Mouse (Mus musculus): Measurements from ENCODE around the gene Spata45. TPM values are rescaled to one million over a fixed set of nuclear protein-coding genes. Genes with fewer than 3 reads are reported as not detected.

Spata45 gene
- polyA plus RNA-seq, 1 experiment from 2014 or later: not detected

- Histone ChIP-seq H3K4me2 (ENCODE audit: low read length) (no peak overlapping the region), H3K27ac (ENCODE audit: low read length) (no peak overlapping the region), H3K36me3 (ENCODE audit: control insufficient read depth, insufficient read depth) (no peaks in the 10 kb centered on the region), H3K4me3 (replicated peaks; ENCODE audit: low read length) (no peak overlapping the region), H3K4me1 (replicated peaks; ENCODE audit: control insufficient read depth, insufficient read depth, low read length) (no peaks in the 10 kb centered on the region), H3K27me3 (replicated peaks; ENCODE audit: control insufficient read depth, insufficient read depth, low read length) (no peaks in the 10 kb centered on the region), H3K9ac (replicated peaks; ENCODE audit: low read depth, low read length) (no peak overlapping the region), H3K9me3 (ENCODE audit: control insufficient read depth, low read length) (no peaks in the 10 kb centered on the region)
- 86% methylated on average over 7 of the region's 7 CpGs for WGBS
- no peak for ATAC-seq
Observed at GRCm38 (mm10) chr1:191086304-191086878, 50.0 kb downstream of the Spata45 start.

- no peaks in the 10 kb centered on the region for H3K9me3 ChIP-seq (ENCODE audit: control insufficient read depth, low read length)
- no peaks in the 10 kb centered on the region for H3K27me3 ChIP-seq (replicated peaks; ENCODE audit: control insufficient read depth, insufficient read depth, low read length)
- ATAC-seq: no peak
- H3K4me1 ChIP-seq (replicated peaks; ENCODE audit: control insufficient read depth, insufficient read depth, low read length): no peaks in the 10 kb centered on the region
- no peak overlapping the region for H3K4me3 ChIP-seq (replicated peaks; ENCODE audit: low read length)
- H3K4me2 ChIP-seq (ENCODE audit: low read length): no peak overlapping the region
- H3K27ac ChIP-seq (ENCODE audit: low read length): no peak overlapping the region
- no peaks in the 10 kb centered on the region for H3K36me3 ChIP-seq (ENCODE audit: control insufficient read depth, insufficient read depth)
- 80% methylated on average over 8 of the region's 8 CpGs for WGBS
- no peak overlapping the region for H3K9ac ChIP-seq (replicated peaks; ENCODE audit: low read depth, low read length)
Observed at GRCm38 (mm10) chr1:191086960-191087359, 50.5 kb downstream of the Spata45 start.

GRCm38 (mm10) chr1:191087955-191088354, 51.5 kb downstream of the Spata45 start:
- H3K4me3 ChIP-seq (replicated peaks; ENCODE audit: low read length): no peak overlapping the region
- WGBS: 87% methylated on average over 5 of the region's 5 CpGs
- H3K4me1 ChIP-seq (replicated peaks; ENCODE audit: control insufficient read depth, insufficient read depth, low read length): no peaks in the 10 kb centered on the region
- no peak overlapping the region for H3K9ac ChIP-seq (replicated peaks; ENCODE audit: low read depth, low read length)
- ATAC-seq: no peak
- H3K4me2 ChIP-seq (ENCODE audit: low read length): no peak overlapping the region
- H3K27ac ChIP-seq (ENCODE audit: low read length): no peak overlapping the region
- no peaks in the 10 kb centered on the region for H3K27me3 ChIP-seq (replicated peaks; ENCODE audit: control insufficient read depth, insufficient read depth, low read length)
- H3K9me3 ChIP-seq (ENCODE audit: control insufficient read depth, low read length): no peaks in the 10 kb centered on the region
- no peaks in the 10 kb centered on the region for H3K36me3 ChIP-seq (ENCODE audit: control insufficient read depth, insufficient read depth)

- Histone ChIP-seq H3K9me3 (ENCODE audit: control insufficient read depth, low read length) (no peaks in the 10 kb centered on the region), H3K27ac (ENCODE audit: low read length) (no peak overlapping the region), H3K4me3 (replicated peaks; ENCODE audit: low read length) (no peak overlapping the region), H3K9ac (replicated peaks; ENCODE audit: low read depth, low read length) (no peak overlapping the region), H3K4me1 (replicated peaks; ENCODE audit: control insufficient read depth, insufficient read depth, low read length) (no peaks in the 10 kb centered on the region), H3K36me3 (ENCODE audit: control insufficient read depth, insufficient read depth) (no peaks in the 10 kb centered on the region), H3K4me2 (ENCODE audit: low read length) (no peak overlapping the region), H3K27me3 (replicated peaks; ENCODE audit: control insufficient read depth, insufficient read depth, low read length) (no peaks in the 10 kb centered on the region)
- ATAC-seq: no peak
- WGBS: 86% methylated on average over 6 of the region's 6 CpGs
Observed at GRCm38 (mm10) chr1:191089355-191089754, 52.9 kb downstream of the Spata45 start.

- WGBS: 89% methylated on average over 8 of the region's 8 CpGs
- H3K27me3 ChIP-seq (replicated peaks; ENCODE audit: control insufficient read depth, insufficient read depth, low read length): 0 out of 2 replicates have a peak, but pooled peaks cover 1% of the 10 kb centered on the region
- ATAC-seq: no peak
- H3K9ac ChIP-seq (replicated peaks; ENCODE audit: low read depth, low read length): no peak overlapping the region
- no peaks in the 10 kb centered on the region for H3K4me1 ChIP-seq (replicated peaks; ENCODE audit: control insufficient read depth, insufficient read depth, low read length)
- H3K4me3 ChIP-seq (replicated peaks; ENCODE audit: low read length): no peak overlapping the region
- H3K36me3 ChIP-seq (ENCODE audit: control insufficient read depth, insufficient read depth): no peaks in the 10 kb centered on the region
- no peaks in the 10 kb centered on the region for H3K9me3 ChIP-seq (ENCODE audit: control insufficient read depth, low read length)
- H3K27ac ChIP-seq (ENCODE audit: low read length): no peak overlapping the region
- no peak overlapping the region for H3K4me2 ChIP-seq (ENCODE audit: low read length)
Observed at GRCm38 (mm10) chr1:191092050-191092449, 55.6 kb downstream of the Spata45 start.

Other genes starting within 250 kb of the Spata45 start
- 31.9 and 32.7 TPM in 2 replicates for gene Rps6kc1, start 124.9 kb upstream of the Spata45 start, polyA plus RNA-seq (2015; fragmentation: Nextera tagmentation; extraction: Ambion mirVana)
- gene Angel2, start 111.5 kb upstream of the Spata45 start, polyA plus RNA-seq (2015; fragmentation: Nextera tagmentation; extraction: Ambion mirVana): 60.3 and 72.0 TPM in 2 replicates
- gene Vash2, start 57.3 kb upstream of the Spata45 start, polyA plus RNA-seq (2015; fragmentation: Nextera tagmentation; extraction: Ambion mirVana): 99.9 and 109 TPM in 2 replicates
- gene Flvcr1, start 10.5 kb upstream of the Spata45 start, polyA plus RNA-seq (2015; fragmentation: Nextera tagmentation; extraction: Ambion mirVana): 7.2 and 8.8 TPM in 2 replicates
- 12.9 and 13.2 TPM in 2 replicates for gene Tatdn3, start 26.3 kb downstream of the Spata45 start, polyA plus RNA-seq (2015; fragmentation: Nextera tagmentation; extraction: Ambion mirVana)
- 7.3 and 8.2 TPM in 2 replicates for gene Nsl1, start 26.4 kb downstream of the Spata45 start, polyA plus RNA-seq (2015; fragmentation: Nextera tagmentation; extraction: Ambion mirVana)
- gene Batf3, start 61.2 kb downstream of the Spata45 start, polyA plus RNA-seq (2015; fragmentation: Nextera tagmentation; extraction: Ambion mirVana): 0.75 and 2.0 TPM in 2 replicates
- not detected in 2 replicates for gene Fam71a, start 128.2 kb downstream of the Spata45 start, polyA plus RNA-seq (2015; fragmentation: Nextera tagmentation; extraction: Ambion mirVana)
- 0.80 and 0.95 TPM in 2 replicates for gene Atf3, start 181.4 kb downstream of the Spata45 start, polyA plus RNA-seq (2015; fragmentation: Nextera tagmentation; extraction: Ambion mirVana)